Mouse (Mus musculus) embryonic stem cell, embryonic (primary cell): ENCODE measurements at regions not wholly inside any gene's neighbourhood (a gene's known extent, or its start where the extent isn't known, plus 50 kb on each side); places are given as distances from the start of the nearest gene placed in this dataset.

Experiments used
- CTCF ChIA-PET, 4 experiments: fragments of 300-600 bp in 2 of 4; fragments of 350-600 bp in 2 of 4; sonication (Branson Sonifier 250); formaldehyde crosslinking; loops; one replicate each; lab custom pipeline; 2022; ENCODE audit warnings: inconsistent platforms in 2 of 4; lab: Charles Lee
- POLR2A ChIA-PET, 4 experiments: fragments of 300-600 bp in 2 of 4; fragments of 350-600 bp in 2 of 4; sonication (Branson Sonifier 250); formaldehyde crosslinking; loops; one replicate each; lab custom pipeline; 2022; ENCODE audit warnings: antibody characterized with exemption in 4 of 4, inconsistent platforms in 1 of 4; lab: Charles Lee

- CTCF ChIA-PET, result interaction anchor here in 1 of 4 experiments (0.6 kb wide), 1 partner anchor 29 kb away, joined by 4 read pairs; no protein-coding TSS in a partner anchor
- POLR2A ChIA-PET, result no interaction called here
Observed at GRCm38 (mm10) chr8:127939284-127939985, 419.0 kb upstream of the Nrp1 start.

GRCm38 (mm10) chr8:127939986-127940359 lies 418.4 kb upstream of the Nrp1 start:
- POLR2A ChIA-PET, result no interaction called here
- CTCF ChIA-PET, result no interaction called here

GRCm38 (mm10) chr8:127942319-127942718 lies 416.1 kb upstream of the Nrp1 start:
- CTCF ChIA-PET, result interaction anchor here in 1 of 4 experiments (0.6 kb wide), 1 partner anchor 139 kb away, joined by 3 read pairs; no protein-coding TSS in a partner anchor
- POLR2A ChIA-PET, result interaction anchor here in 1 of 4 experiments (0.6 kb wide), 1 partner anchor 145 kb away, joined by 3 read pairs; no protein-coding TSS in a partner anchor

- ChIA-PET CTCF (no interaction called here), POLR2A (interaction anchor here in 1 of 4 experiments (0.6 to 0.7 kb wide), 2 partner anchors 66 to 147 kb away, joined by 3 to 5 read pairs; no protein-coding TSS in a partner anchor)
Observed at GRCm38 (mm10) chr8:127944955-127945498, 413.4 kb upstream of the Nrp1 start.

- POLR2A ChIA-PET, result no interaction called here
- CTCF ChIA-PET, result no interaction called here
Observed at GRCm38 (mm10) chr8:127957571-127957970, 400.8 kb upstream of the Nrp1 start.

- POLR2A ChIA-PET, result interaction anchor here in 1 of 4 experiments (1.7 kb wide), 1 partner anchor 9 kb away, joined by 4 read pairs; no protein-coding TSS in a partner anchor
- CTCF ChIA-PET, result interaction anchor here in 1 of 4 experiments (0.5 kb wide), 1 partner anchor 741 kb away, joined by 4 read pairs; no protein-coding TSS in a partner anchor
Observed at GRCm38 (mm10) chr8:127958351-127959044, 399.9 kb upstream of the Nrp1 start.

- CTCF ChIA-PET, result no interaction called here
Observed at GRCm38 (mm10) chr8:127962862-127963261, 395.5 kb upstream of the Nrp1 start.

GRCm38 (mm10) chr8:127963625-127964024 lies 394.8 kb upstream of the Nrp1 start:
- ChIA-PET POLR2A (interaction anchor here in 1 of 4 experiments (0.6 kb wide), 1 partner anchor 30 kb away, joined by 3 read pairs; no protein-coding TSS in a partner anchor), CTCF (no interaction called here)

More at GRCm38 (mm10) chr8:127962862-127963261, 395.5 kb upstream of the Nrp1 start:
- POLR2A ChIA-PET, result interaction anchor here in 1 of 4 experiments (0.6 kb wide), 1 partner anchor 29 kb away, joined by 3 read pairs; no protein-coding TSS in a partner anchor

- ChIA-PET POLR2A (interaction anchor here in 1 of 4 experiments (0.7 kb wide), 1 partner anchor 622 kb away, joined by 3 read pairs; no protein-coding TSS in a partner anchor), CTCF (no interaction called here)
Observed at GRCm38 (mm10) chr8:127964801-127965200, 393.6 kb upstream of the Nrp1 start.

- POLR2A ChIA-PET, result interaction anchor here in 1 of 4 experiments (0.7 kb wide), 1 partner anchor 623 kb away, joined by 3 read pairs; no protein-coding TSS in a partner anchor
- CTCF ChIA-PET, result no interaction called here
Observed at GRCm38 (mm10) chr8:127965341-127965740, 393.1 kb upstream of the Nrp1 start.

GRCm38 (mm10) chr8:127968026-127968425 lies 390.4 kb upstream of the Nrp1 start:
- ChIA-PET POLR2A (interaction anchor here in 1 of 4 experiments (0.8 to 1.9 kb wide), 2 partner anchors 9 to 391 kb away, joined by 3 to 4 read pairs; no protein-coding TSS in a partner anchor), CTCF (interaction anchor here in 3 of 4 experiments (0.6 to 0.7 kb wide), 3 partner anchors 29 to 778 kb away, joined by 3 to 4 read pairs (median 4); no protein-coding TSS in a partner anchor)

- POLR2A ChIA-PET, result no interaction called here
Observed at GRCm38 (mm10) chr8:127973194-127973593, 385.2 kb upstream of the Nrp1 start.

GRCm38 (mm10) chr8:127977746-127978145 lies 380.7 kb upstream of the Nrp1 start:
- ChIA-PET CTCF (interaction anchor here in 1 of 4 experiments (1.1 kb wide), 1 partner anchor 15 kb away, joined by 4 read pairs; no protein-coding TSS in a partner anchor), POLR2A (no interaction called here)

More at GRCm38 (mm10) chr8:127973194-127973593, 385.2 kb upstream of the Nrp1 start:
- CTCF ChIA-PET, result no interaction called here

GRCm38 (mm10) chr8:127979180-127980030 lies 379.0 kb upstream of the Nrp1 start:
- CTCF ChIA-PET, result no interaction called here
- POLR2A ChIA-PET, result no interaction called here

- CTCF ChIA-PET, result interaction anchor here in 1 of 4 experiments (0.7 kb wide), 1 partner anchor 30 kb away, joined by 10 read pairs; no protein-coding TSS in a partner anchor
- POLR2A ChIA-PET, result interaction anchor here in 1 of 4 experiments (0.6 kb wide), 1 partner anchor 61 kb away, joined by 3 read pairs; no protein-coding TSS in a partner anchor
Observed at GRCm38 (mm10) chr8:127982165-127982564, 376.2 kb upstream of the Nrp1 start.

GRCm38 (mm10) chr8:127985616-127986015 lies 372.8 kb upstream of the Nrp1 start:
- CTCF ChIA-PET, result no interaction called here
- POLR2A ChIA-PET, result no interaction called here

- CTCF ChIA-PET, result no interaction called here
- POLR2A ChIA-PET, result interaction anchor here in 1 of 4 experiments (0.7 kb wide), 1 partner anchor 20 kb away, joined by 3 read pairs; no protein-coding TSS in a partner anchor
Observed at GRCm38 (mm10) chr8:127988887-127989286, 369.5 kb upstream of the Nrp1 start.

GRCm38 (mm10) chr8:127994898-127995297 lies 363.5 kb upstream of the Nrp1 start:
- CTCF ChIA-PET, result no interaction called here
- POLR2A ChIA-PET, result no interaction called here
